Mouse (Mus musculus) small intestine, adult 2 months (tissue): ENCODE measurements around the gene Ccne1.

Experiments
- CTCF ChIP-seq: fragments of 200-500 bp; IDR thresholded peaks from 2 replicates; pipeline ENCODE4 v1.5.1; 2012; ENCODE audit warnings: low read depth, mild to moderate bottlenecking, control low read depth, inconsistent platforms, low read length, moderate library complexity, mixed read lengths; ENCODE audit not compliant: insufficient replicate concordance, insufficient read length; ENCODE audit errors: extremely low read depth
- POLR2A ChIP-seq: fragments of 200-500 bp; IDR thresholded peaks from 2 replicates; pipeline ENCODE4 v1.6.1; 2012; ENCODE audit warnings: low read depth, mild to moderate bottlenecking, control low read depth, inconsistent platforms, low read length, moderate library complexity

- TF ChIP-seq CTCF (peak; percentile 83), POLR2A (no peak)
These were observed 46.0 kb downstream of the Ccne1 start for GRCm38 (mm10) chr7:38061060-38061970.
